Mouse (Mus musculus) CH12.LX (cell line): ENCODE measurements around the gene Scd4. TPM values are rescaled to one million over a fixed set of nuclear protein-coding genes. Genes with fewer than 3 reads are reported as not detected.

Experiments used
- DNase-seq: peaks from one replicate; pipeline ENCODE4 v3.0.0-alpha.2; 2013; ENCODE audit errors: extremely low read depth
- H3K27ac ChIP-seq: 2 replicates; pipeline ENCODE4 v1.5.1; 2012; ENCODE audit warnings: low read depth, mild to moderate bottlenecking, control low read depth, moderate library complexity; ENCODE audit not compliant: insufficient read depth
- H3K27me3 ChIP-seq: replicated peaks from 2 replicates; pipeline ENCODE3; 2012; ENCODE audit warnings: inconsistent platforms
- H3K36me3 ChIP-seq, 2 experiments: replicated peaks in 1 of 2; 2 replicates each; pipeline versions ENCODE3 to v1.6.1; 2012; ENCODE audit warnings: inconsistent platforms in 1 of 2, low read length in 1 of 2, mild to moderate bottlenecking in 1 of 2, mixed read lengths in 1 of 2, moderate library complexity in 1 of 2; ENCODE audit not compliant: control insufficient read depth in 1 of 2, insufficient read depth in 1 of 2
- H3K4me1 ChIP-seq, 2 experiments: 2 replicates each; pipeline ENCODE4 v1.6.1; 2012; ENCODE audit warnings: inconsistent platforms in 1 of 2, moderate library complexity in 1 of 2; ENCODE audit not compliant: insufficient read depth in 2 of 2, control insufficient read depth in 1 of 2
- H3K4me2 ChIP-seq: 2 replicates; pipeline ENCODE4 v1.6.1; 2012; ENCODE audit warnings: low read depth, mild to moderate bottlenecking, control low read depth; ENCODE audit not compliant: poor library complexity, insufficient read depth, severe bottlenecking
- H3K4me3 ChIP-seq, 3 experiments: fragments of 150-350 bp in 1 of 3; sonication (generic) in 1 of 3; replicated peaks in 1 of 3; 2 replicates each; pipeline versions ENCODE3 to v1.5.1; 2011 to 2012; ENCODE audit warnings: low read depth in 2 of 3, low read length in 2 of 3, mild to moderate bottlenecking in 2 of 3, moderate library complexity in 2 of 3, control low read depth in 1 of 3, improper control_type of control experiment in 1 of 3, inconsistent platforms in 1 of 3, mixed read lengths in 1 of 3; ENCODE audit not compliant: poor library complexity in 1 of 3
- H3K79me2 ChIP-seq: replicated peaks from 2 replicates; pipeline ENCODE4 v1.6.1; 2012; ENCODE audit warnings: mild to moderate bottlenecking, moderate library complexity; ENCODE audit not compliant: control insufficient read depth, poor library complexity, insufficient read depth, severe bottlenecking; ENCODE audit errors: extremely low read depth
- H3K9ac ChIP-seq: 2 replicates; pipeline ENCODE4 v1.6.1; 2012; ENCODE audit warnings: low read depth, mild to moderate bottlenecking, control low read depth, moderate library complexity; ENCODE audit not compliant: insufficient read depth
- H3K9me3 ChIP-seq: replicated peaks from 2 replicates; pipeline ENCODE3; 2012; ENCODE audit warnings: low read length, inconsistent platforms, mixed read lengths
- CTCF ChIP-seq, 2 experiments: IDR thresholded peaks in 1 of 2; conservative IDR thresholded peaks in 1 of 2; 2 replicates each; pipeline ENCODE4 v1.5.1; 2011 to 2012; ENCODE audit warnings: low read depth in 2 of 2, low read length in 2 of 2, improper control_type of control experiment in 1 of 2, inconsistent platforms in 1 of 2, mild to moderate bottlenecking in 1 of 2, moderate library complexity in 1 of 2
- ELF1 ChIP-seq: IDR thresholded peaks from 2 replicates; pipeline ENCODE4 v1.6.1; 2014; ENCODE audit warnings: low read depth, mild to moderate bottlenecking, inconsistent platforms, low read length, improper control_type of control experiment
- GABPA ChIP-seq: IDR thresholded peaks from 2 replicates; pipeline ENCODE4 v1.6.1; 2012; ENCODE audit warnings: low read depth, low read length, improper control_type of control experiment, inconsistent platforms; ENCODE audit not compliant: insufficient replicate concordance
- JUN ChIP-seq: IDR thresholded peaks from 2 replicates; pipeline ENCODE4 v1.6.1; 2011; ENCODE audit warnings: low read depth, mild to moderate bottlenecking, low read length, improper control_type of control experiment, moderate library complexity; ENCODE audit not compliant: insufficient read depth
- JUND ChIP-seq: conservative IDR thresholded peaks from 2 replicates; pipeline ENCODE4 v1.6.1; 2011; ENCODE audit warnings: low read depth, low read length, improper control_type of control experiment
- MEF2A ChIP-seq: IDR thresholded peaks from 2 replicates; pipeline ENCODE4 v1.6.1; 2014; ENCODE audit warnings: low read depth, mild to moderate bottlenecking, inconsistent platforms, low read length, improper control_type of control experiment, borderline replicate concordance
- MXI1 ChIP-seq: IDR thresholded peaks from 2 replicates; pipeline ENCODE4 v1.6.1; 2011; ENCODE audit warnings: mild to moderate bottlenecking, low read depth, low read length, improper control_type of control experiment
- MYC ChIP-seq: IDR thresholded peaks from 2 replicates; pipeline ENCODE4 v1.6.1; 2011; ENCODE audit warnings: low read depth, mild to moderate bottlenecking, improper control_type of control experiment, low read length
- NRF1 ChIP-seq: IDR thresholded peaks from 2 replicates; pipeline ENCODE4 v1.6.1; 2014; ENCODE audit warnings: low read depth, mild to moderate bottlenecking, inconsistent platforms, low read length, improper control_type of control experiment, moderate library complexity
- POLR2AphosphoS2 ChIP-seq: IDR thresholded peaks from 2 replicates; pipeline ENCODE4 v1.6.1; 2011; ENCODE audit warnings: low read depth, low read length, improper control_type of control experiment
- SIN3A ChIP-seq: IDR thresholded peaks from 2 replicates; pipeline ENCODE4 v1.6.1; 2012; ENCODE audit warnings: low read length, improper control_type of control experiment, inconsistent platforms
- TBP ChIP-seq: conservative IDR thresholded peaks from 2 replicates; pipeline ENCODE4 v1.6.1; 2011; ENCODE audit warnings: low read depth, low read length, improper control_type of control experiment
- ZMIZ1 ChIP-seq: IDR thresholded peaks from 2 replicates; pipeline ENCODE4 v1.6.1; 2012; ENCODE audit warnings: low read depth, mild to moderate bottlenecking, inconsistent platforms, low read length, improper control_type of control experiment
- ZNF384 ChIP-seq: IDR thresholded peaks from 2 replicates; pipeline ENCODE4 v1.6.1; 2012; ENCODE audit warnings: low read depth, low read length, improper control_type of control experiment, inconsistent platforms
- dilution Hi-C: fragments of 300-500 bp; cut with MboI; formaldehyde crosslinking; loops from 2 replicates; pipeline ENCODE4 v1.14.3; 2020; ENCODE audit warnings: low sequenced_read_pairs; ENCODE audit not compliant: extremely low pct_unique_long_range_greater_than_20kb, extremely low pct_ligation_motif_present
- in situ Hi-C: fragments of 300-500 bp; cut with MboI; formaldehyde crosslinking; loops from 3 replicates; pipeline ENCODE4 v1.14.3; 2019; ENCODE audit warnings: low sequenced_read_pairs, low pct_ligation_motif_present, low pct_unique_long_range_greater_than_20kb, mixed read lengths
- polyA plus RNA-seq: library from polyadenylated mRNA; unstranded; fragments of >175 nt; gene quantifications from 2 replicates; pipeline ENCODE4 v1.2.1, GENCODE M21; 2012; ENCODE audit warnings: low read depth; ENCODE audit not compliant: insufficient read length
- total RNA-seq, 2 experiments: library from RNA; depleted of rRNA; stranded (reverse); fragments of 300-350 nt in 1 of 2; fragments of >200 nt in 1 of 2; gene quantifications; 2 replicates each; pipeline ENCODE4 v1.2.3; 2012 to 2014

Scd4 gene
- total and polyA plus RNA-seq, 3 experiments = 0.11 TPM; not detected in 2

- Histone ChIP-seq H3K4me2 (no peak overlapping the region), H3K9ac (peak overlapping the region; percentile 19; the same call in 1 of the 2 replicates), H3K9me3 (peaks cover 5% of the 10 kb centered on the region), H3K27ac (peak overlapping the region; percentile 58; the same call in 1 of the 2 replicates), H3K4me1 (peaks cover 33 to 85% of the 10 kb centered on the region in 2 experiments), H3K79me2 (no peaks in the 10 kb centered on the region), H3K4me3 (no peak overlapping the region), H3K27me3 (no peaks in the 10 kb centered on the region), H3K36me3 (peaks cover 0 to 11% of the 10 kb centered on the region in 2 experiments)
- no peak for DNase-seq
- in situ Hi-C loops = no loop called here
- no peak for TF ChIP-seq SIN3A
- no peak for TF ChIP-seq CTCF (conservative IDR thresholded peaks at IDR 0.05 in 1 of 2, IDR thresholded peaks at IDR 0.05 in 1 of 2; ENCODE audit: low read depth in 2 of 2, low read length in 2 of 2)
- TF ChIP-seq ELF1 = no peak
- TF ChIP-seq GABPA = no peak
- TF ChIP-seq MXI1 = no peak
- no peak for TF ChIP-seq JUND
- no peak for TF ChIP-seq MEF2A
- TF ChIP-seq ZNF384 = no peak
- no peak for TF ChIP-seq ZMIZ1
- TF ChIP-seq NRF1 = no peak
- no peak for TF ChIP-seq JUN
- dilution Hi-C loops = no loop called here
Observed at GRCm38 (mm10) chr19:44385887-44386498, 53.1 kb downstream of the Scd4 start.

DNA sequence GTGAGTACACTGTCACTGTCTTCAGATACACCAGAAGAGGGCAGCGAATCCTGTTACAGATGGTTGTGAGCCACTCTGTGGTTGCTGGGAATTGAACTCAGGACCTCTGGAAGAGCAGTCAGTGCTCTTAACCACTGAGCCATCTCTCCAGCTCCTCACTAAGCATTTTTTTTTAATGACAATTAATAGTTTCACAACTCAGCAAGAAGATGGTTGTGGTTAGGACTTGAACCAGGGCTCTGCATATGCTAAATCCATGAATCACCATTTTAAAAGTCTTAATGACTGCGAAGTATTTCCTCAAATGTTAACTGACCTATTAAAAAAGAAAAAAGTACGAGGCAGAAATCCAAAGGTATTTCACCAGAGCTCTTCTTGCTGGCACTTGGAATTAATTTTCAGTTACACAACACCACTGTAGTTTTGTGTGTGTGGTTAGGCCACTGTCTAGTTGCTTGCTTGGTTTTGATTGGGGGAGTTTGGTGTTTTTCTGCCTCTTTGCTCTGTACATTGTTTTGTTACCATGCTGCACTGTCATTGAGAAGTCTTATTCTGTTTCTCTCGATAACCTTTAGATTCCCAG is 54.3 kb downstream of the Scd4 start:
- H3K4me1 ChIP-seq = peaks cover 33 to 91% of the 10 kb centered on the region in 2 experiments
- H3K27me3 ChIP-seq = no peaks in the 10 kb centered on the region
- no peak for DNase-seq
- dilution Hi-C loops (no loop called here), in situ Hi-C loops (no loop called here)
- TF ChIP-seq MYC (0 out of 2 replicates have a peak, but pooled peaks have one; percentile 6), NRF1 (no peak), TBP (no peak), POLR2AphosphoS2 (no peak)
- H3K9me3 ChIP-seq = no peaks in the 10 kb centered on the region
- H3K9ac ChIP-seq = peak overlapping the region; percentile 95; the same call in 1 of the 2 replicates
- H3K27ac ChIP-seq = peak overlapping the region; percentile 96; the same call in 1 of the 2 replicates
- peaks cover 0 to 10% of the 10 kb centered on the region in 2 experiments for H3K36me3 ChIP-seq
- H3K79me2 ChIP-seq = no peaks in the 10 kb centered on the region
- peak overlapping the region; percentile 87 for H3K4me2 ChIP-seq
- no peak overlapping the region for H3K4me3 ChIP-seq
